Mouse (Mus musculus) olfactory bulb, adult 2 months (tissue): ENCODE data around the gene Cd200r3.

Experiments
- CTCF ChIP-seq: fragments of 200-500 bp; IDR thresholded peaks from 2 replicates; pipeline ENCODE4 v1.5.1; 2012; ENCODE audit warnings: low read depth, mild to moderate bottlenecking, low read length, moderate library complexity; ENCODE audit not compliant: insufficient read depth
- POLR2A ChIP-seq: fragments of 200-500 bp; IDR thresholded peaks from 2 replicates; pipeline ENCODE4 v1.6.1; 2012; ENCODE audit warnings: mild to moderate bottlenecking, low read depth, low read length, moderate library complexity; ENCODE audit not compliant: insufficient read depth

GRCm38 (mm10) chr16:45029493-45029892 is 86.0 kb downstream of the Cd200r3 start:
- TF ChIP-seq CTCF (no peak), POLR2A (no peak)
